Mouse (Mus musculus) hindbrain, embryonic 14.5 days (tissue): ENCODE results near the gene Cys1. TPM values are rescaled to one million over a fixed set of nuclear protein-coding genes. Genes with fewer than 3 reads are reported as not detected.
A peak's percentile ranks its signal among the peaks of the same experiment; 100 is the strongest.

Experiments
- ATAC-seq: fragments of 200-750 bp; cut with Nextera tagmentation; 2 replicates; pipeline ENCODE4 v1.8.0; 2017; ENCODE audit warnings: moderate number of reproducible peaks, mild to moderate bottlenecking, moderate TSS enrichment, moderate library complexity; ENCODE audit not compliant: low FRiP score
- DNase-seq: peaks from one replicate; pipeline ENCODE4 v3.0.0-alpha.2; 2015; ENCODE audit warnings: low spot score
- H3K27ac ChIP-seq: fragments of 300-500 bp; sonication (generic); 2 replicates; pipeline ENCODE4 v1.5.1; 2014; ENCODE audit warnings: mild to moderate bottlenecking, moderate library complexity
- H3K27me3 ChIP-seq: fragments of 300-500 bp; sonication (generic); 2 replicates; pipeline ENCODE4 v1.6.1; 2014; ENCODE audit warnings: mild to moderate bottlenecking, low read length, mixed read lengths; ENCODE audit not compliant: control insufficient read depth, insufficient read depth
- H3K36me3 ChIP-seq: fragments of 300-500 bp; sonication (generic); replicated peaks from 2 replicates; pipeline ENCODE4 v1.6.1; 2014; ENCODE audit not compliant: control insufficient read depth, insufficient read depth
- H3K4me1 ChIP-seq: fragments of 300-500 bp; sonication (generic); replicated peaks from 2 replicates; pipeline ENCODE4 v1.6.1; 2014; ENCODE audit warnings: antibody characterized with exemption, low read length, mixed read lengths; ENCODE audit not compliant: control insufficient read depth, insufficient read depth
- H3K4me2 ChIP-seq: fragments of 300-500 bp; sonication (generic); replicated peaks from 2 replicates; pipeline ENCODE4 v1.6.1; 2014; ENCODE audit warnings: mild to moderate bottlenecking, moderate library complexity
- H3K4me3 ChIP-seq: fragments of 300-500 bp; sonication (generic); replicated peaks from 2 replicates; pipeline ENCODE4 v1.5.1; 2014; ENCODE audit warnings: mild to moderate bottlenecking, low read length
- H3K9ac ChIP-seq: fragments of 300-500 bp; sonication (generic); 2 replicates; pipeline ENCODE4 v1.6.1; 2014
- H3K9me3 ChIP-seq: fragments of 300-500 bp; sonication (generic); 2 replicates; pipeline ENCODE4 v1.6.1; 2016; ENCODE audit warnings: low read length; ENCODE audit not compliant: control insufficient read depth
- WGBS: fragments of 180-500 bp; shearing (Covaris S2); extraction: QIAGEN DNeasy Blood & Tissue Kit; methylation state at CpG from one replicate; pipeline ENCODE4 v1.1.7; 2014; 5-methylcytosine and 5-hydroxymethylcytosine counted together
- polyA plus RNA-seq: library from polyadenylated mRNA; unstranded; fragments of >200 nt; fragmentation: Nextera tagmentation; extraction: Ambion mirVana; gene quantifications from 2 replicates; pipeline ENCODE4 v1.2.1, GENCODE M21; 2014

Gene Cys1
- polyA plus RNA-seq, 1 experiment from 2014 or later, result 2.3 TPM

- no peak for ATAC-seq
Observed at GRCm38 (mm10) chr12:24686038-24686695, 4.6 kb upstream of the Cys1 start.

GRCm38 (mm10) chr12:24683461-24683860 lies 1.8 kb upstream of the Cys1 start:
- 73% methylated on average over 7 of the region's 7 CpGs for WGBS
- H3K4me1 ChIP-seq, result peaks cover 16% of the 10 kb centered on the region
- DNase-seq (no peak), ATAC-seq (no peak)
- H3K9me3 ChIP-seq, result no peaks in the 10 kb centered on the region
- no peak overlapping the region for H3K4me3 ChIP-seq
- no peak overlapping the region for H3K4me2 ChIP-seq
- no peak overlapping the region for H3K27ac ChIP-seq
- no peak overlapping the region for H3K9ac ChIP-seq
- no peaks in the 10 kb centered on the region for H3K36me3 ChIP-seq
- H3K27me3 ChIP-seq, result peaks cover 32% of the 10 kb centered on the region

More at GRCm38 (mm10) chr12:24686038-24686695, 4.6 kb upstream of the Cys1 start:
- no peak overlapping the region for H3K27ac ChIP-seq
- H3K27me3 ChIP-seq, result peaks cover 26% of the 10 kb centered on the region
- H3K36me3 ChIP-seq, result no peaks in the 10 kb centered on the region
- H3K4me1 ChIP-seq, result peaks cover 8% of the 10 kb centered on the region; the same call in 1 of the 2 replicates
- no peak overlapping the region for H3K4me3 ChIP-seq
- no peak overlapping the region for H3K9ac ChIP-seq
- H3K4me2 ChIP-seq, result no peak overlapping the region
- no peak for DNase-seq
- no peaks in the 10 kb centered on the region for H3K9me3 ChIP-seq
- WGBS, result 60% methylated on average over 6 of the region's 6 CpGs

- Histone ChIP-seq H3K36me3 (no peaks in the 10 kb centered on the region), H3K4me1 (peaks cover 16% of the 10 kb centered on the region), H3K4me2 (no peak overlapping the region), H3K4me3 (no peak overlapping the region), H3K27ac (no peak overlapping the region), H3K27me3 (peaks cover 32% of the 10 kb centered on the region), H3K9ac (no peak overlapping the region), H3K9me3 (no peaks in the 10 kb centered on the region)
- WGBS, result 59% methylated on average over 8 of the region's 8 CpGs
- DNase-seq (no peak), ATAC-seq (no peak)
Observed at GRCm38 (mm10) chr12:24682563-24682962, 950 bp upstream of the Cys1 start.

DNA sequence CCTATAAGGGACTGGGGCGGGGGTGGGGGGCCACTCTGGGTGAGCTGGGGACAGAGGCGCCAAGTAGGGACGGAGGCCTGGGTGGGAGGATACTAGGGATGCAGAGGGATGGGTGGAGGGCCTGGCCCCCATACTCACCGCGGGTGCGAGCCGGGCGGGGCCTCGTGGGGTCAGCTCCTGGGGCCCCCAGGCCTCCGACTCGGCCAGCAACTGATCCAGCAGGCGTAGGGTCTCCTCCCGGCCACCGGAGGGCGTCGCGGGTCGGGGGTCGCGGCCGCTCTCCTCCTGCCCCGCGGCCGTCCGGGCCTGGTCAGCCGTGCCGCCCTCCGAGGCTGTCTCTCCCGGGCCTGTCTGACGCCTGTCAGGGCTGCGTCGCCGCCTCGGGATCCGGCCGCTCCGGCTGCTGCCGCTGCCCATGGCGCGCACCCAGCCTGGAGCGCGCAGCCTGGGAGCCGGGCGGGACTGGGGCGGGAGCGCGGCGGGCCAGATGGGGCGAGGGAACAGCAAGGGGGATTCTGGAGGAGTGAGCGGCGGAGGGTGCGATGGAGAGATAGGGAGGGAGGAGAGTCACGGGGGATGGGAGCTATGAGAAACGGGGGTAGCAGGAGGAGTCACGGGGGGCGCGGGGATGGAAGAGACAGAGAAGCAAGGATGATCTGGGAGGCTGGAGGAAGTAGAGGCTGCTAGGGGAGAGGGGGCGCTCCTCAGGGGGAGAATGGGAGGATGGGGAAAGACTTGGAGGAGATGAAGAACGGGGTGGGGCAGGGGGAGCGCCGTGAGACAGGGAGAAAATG lies 924 bp downstream of the Cys1 start:
- Histone ChIP-seq H3K27ac (no peak overlapping the region), H3K36me3 (no peaks in the 10 kb centered on the region), H3K27me3 (peaks cover 32% of the 10 kb centered on the region), H3K9ac (peak overlapping the region; percentile 76), H3K9me3 (no peaks in the 10 kb centered on the region), H3K4me2 (peak overlapping the region; percentile 96), H3K4me3 (peak overlapping the region; percentile 65), H3K4me1 (peaks cover 16% of the 10 kb centered on the region)
- 1% methylated on average over 54 of the region's 61 CpGs for WGBS
- DNase-seq (no peak), ATAC-seq (peak; percentile 75)

- no peaks in the 10 kb centered on the region for H3K9me3 ChIP-seq
- 13% methylated on average over 9 of the region's 9 CpGs for WGBS
- H3K27me3 ChIP-seq, result peaks cover 32% of the 10 kb centered on the region
- peak overlapping the region; percentile 76 for H3K9ac ChIP-seq
- H3K4me1 ChIP-seq, result peaks cover 16% of the 10 kb centered on the region
- DNase-seq (no peak), ATAC-seq (no peak)
- H3K4me3 ChIP-seq, result peak overlapping the region; percentile 65
- no peaks in the 10 kb centered on the region for H3K36me3 ChIP-seq
- no peak overlapping the region for H3K27ac ChIP-seq
- H3K4me2 ChIP-seq, result peak overlapping the region; percentile 96
Observed at GRCm38 (mm10) chr12:24680096-24680491, 1.5 kb downstream of the Cys1 start.

DNA sequence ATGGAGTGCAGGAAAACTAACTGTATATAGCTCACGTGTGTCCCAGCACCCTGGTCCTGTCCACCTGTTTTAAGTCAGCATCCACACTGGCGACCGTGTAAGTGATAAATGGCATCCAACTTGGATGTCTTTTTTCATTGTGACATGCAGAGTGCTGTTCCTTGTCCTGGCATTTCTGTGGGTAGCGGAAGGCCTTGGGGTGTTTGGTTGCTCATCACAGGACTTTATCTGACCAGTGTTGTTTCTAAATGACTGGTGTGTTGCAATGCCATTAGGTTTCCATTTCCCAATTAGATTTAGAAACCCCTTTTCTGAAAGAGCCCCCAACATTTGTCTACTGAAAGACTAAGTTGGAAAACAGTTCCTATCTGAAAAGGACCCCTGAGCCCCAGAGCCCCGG lies 19.5 kb downstream of the Cys1 start:
- no peak for DNase-seq
- 86% methylated on average over 5 of the region's 5 CpGs for WGBS
- no peak overlapping the region for H3K9ac ChIP-seq
- no peaks in the 10 kb centered on the region for H3K27me3 ChIP-seq
- H3K9me3 ChIP-seq, result no peaks in the 10 kb centered on the region
- no peak overlapping the region for H3K4me3 ChIP-seq
- H3K27ac ChIP-seq, result no peak overlapping the region
- no peak for ATAC-seq
- H3K4me1 ChIP-seq, result peaks cover 10% of the 10 kb centered on the region
- no peak overlapping the region for H3K4me2 ChIP-seq
- peaks cover 42% of the 10 kb centered on the region for H3K36me3 ChIP-seq

DNA sequence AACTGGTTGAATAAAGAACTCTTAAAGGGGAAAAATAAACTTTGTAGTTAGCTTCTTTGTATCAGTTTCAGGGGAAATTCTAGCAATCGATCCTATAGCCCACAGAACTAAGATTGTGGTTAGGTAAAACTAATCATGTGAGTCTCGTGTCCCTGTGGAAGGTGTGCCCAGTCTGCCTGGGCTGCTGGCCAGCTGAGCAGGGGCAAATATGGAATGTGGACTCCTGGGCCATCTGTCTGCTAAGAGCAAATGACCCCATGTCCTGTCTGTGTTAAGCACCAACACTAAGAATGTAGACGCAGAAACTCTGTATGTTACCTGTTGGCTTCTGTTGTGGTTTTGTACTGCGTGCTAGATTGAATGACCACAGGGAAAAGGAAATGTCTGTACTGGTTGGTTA lies 20.5 kb downstream of the Cys1 start:
- H3K9ac ChIP-seq, result no peak overlapping the region
- peaks cover 20% of the 10 kb centered on the region for H3K4me1 ChIP-seq
- no peak overlapping the region for H3K4me3 ChIP-seq
- WGBS, result 87% methylated on average over 4 of the region's 4 CpGs
- H3K4me2 ChIP-seq, result no peak overlapping the region
- ATAC-seq (no peak), DNase-seq (no peak)
- peaks cover 49% of the 10 kb centered on the region for H3K36me3 ChIP-seq
- no peak overlapping the region for H3K27ac ChIP-seq
- no peaks in the 10 kb centered on the region for H3K27me3 ChIP-seq
- no peaks in the 10 kb centered on the region for H3K9me3 ChIP-seq

GRCm38 (mm10) chr12:24659923-24660322 lies 21.7 kb downstream of the Cys1 start:
- H3K9me3 ChIP-seq, result no peaks in the 10 kb centered on the region
- no peak overlapping the region for H3K9ac ChIP-seq
- H3K36me3 ChIP-seq, result peaks cover 61% of the 10 kb centered on the region
- no peaks in the 10 kb centered on the region for H3K27me3 ChIP-seq
- ATAC-seq (no peak), DNase-seq (no peak)
- no peak overlapping the region for H3K4me3 ChIP-seq
- 86% methylated on average over 9 of the region's 9 CpGs for WGBS
- H3K4me1 ChIP-seq, result peaks cover 24% of the 10 kb centered on the region
- H3K4me2 ChIP-seq, result no peak overlapping the region
- no peak overlapping the region for H3K27ac ChIP-seq

GRCm38 (mm10) chr12:24658998-24659397 lies 22.6 kb downstream of the Cys1 start:
- DNase-seq (no peak), ATAC-seq (no peak)
- Histone ChIP-seq H3K9ac (no peak overlapping the region), H3K4me2 (no peak overlapping the region), H3K9me3 (no peaks in the 10 kb centered on the region), H3K4me1 (peaks cover 24% of the 10 kb centered on the region), H3K27me3 (no peaks in the 10 kb centered on the region), H3K27ac (no peak overlapping the region), H3K36me3 (peaks cover 70% of the 10 kb centered on the region), H3K4me3 (no peak overlapping the region)
- whole genome bisulfite sequencing, result 96% methylated on average over 4 of the region's 4 CpGs
